Mouse (Mus musculus) cerebellum, adult 9-10 months (tissue): ENCODE results near the gene Spag8.
A peak's percentile ranks its signal among the peaks of the same experiment; 100 is the strongest.

Experiments
- DNase-seq: peaks from one replicate; pipeline ENCODE4 v3.0.0; 2022

Gene Spag8

DNA sequence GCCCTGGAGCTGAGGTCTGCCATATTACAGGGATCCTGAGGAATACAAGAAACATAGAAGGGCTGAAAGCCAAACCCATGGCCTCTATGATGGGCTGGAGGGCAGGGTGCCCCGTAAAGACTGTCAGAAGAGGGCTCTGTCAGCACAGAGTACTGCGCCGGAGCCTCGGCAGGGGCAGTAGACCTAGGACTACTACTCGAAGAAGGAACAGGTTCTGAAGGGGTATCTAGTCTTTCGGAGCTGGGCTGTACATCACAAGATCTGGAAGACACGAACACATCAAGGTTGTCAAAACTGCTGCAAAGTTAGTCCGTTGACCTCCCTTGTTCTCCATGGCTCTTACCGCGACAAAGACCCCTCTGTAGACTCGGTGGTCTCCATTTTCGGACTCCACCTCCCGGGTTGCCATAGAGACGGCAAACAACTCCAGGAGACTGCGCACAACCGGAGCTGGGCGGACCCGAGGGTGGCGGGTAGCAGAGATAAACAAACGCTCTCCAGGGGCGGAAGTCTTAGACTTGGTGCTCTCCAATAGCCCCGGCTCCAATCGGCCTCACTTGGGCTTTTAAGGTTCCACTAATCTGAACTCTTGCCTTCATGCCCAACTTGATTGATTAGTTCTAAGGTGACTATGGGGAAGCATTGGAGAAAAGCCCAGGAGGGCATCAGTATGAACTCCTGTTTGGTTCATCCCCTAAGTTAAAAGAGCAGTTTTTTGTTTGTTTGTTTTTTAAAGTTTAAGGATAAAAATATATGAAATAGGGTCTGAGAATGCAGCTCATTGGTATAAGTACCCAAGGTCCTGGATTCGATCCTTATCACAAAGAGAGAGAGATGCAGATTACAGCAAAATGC lies at the start of gene Spag8:
Gene Spag8 (minus strand): TSS at position 434 of the 855 bp plus-strand sequence.
- peak; percentile 22 for DNase-seq

DNA sequence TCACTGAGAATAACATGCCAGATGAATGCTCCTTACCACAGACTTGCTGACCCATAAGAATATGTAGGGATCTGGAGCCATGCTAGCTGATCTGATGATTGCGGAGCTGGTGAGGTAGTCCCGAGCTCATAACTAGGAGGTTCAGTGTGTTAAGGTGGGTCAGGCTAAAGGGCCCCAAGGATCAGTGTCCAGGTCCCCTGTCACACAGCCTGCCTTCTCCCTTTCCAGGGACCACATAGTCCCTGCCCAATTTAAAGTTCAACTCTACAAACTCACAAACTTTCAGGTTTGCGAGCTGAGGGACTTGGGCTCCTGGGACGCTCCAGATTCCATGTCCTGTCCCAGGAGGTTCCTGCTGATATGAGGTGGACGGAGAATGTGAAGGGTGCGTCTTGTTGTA lies 47.3 kb upstream of the Spag8 start, which contains the start of gene Olfr70:
Gene Olfr70 (minus strand): TSS at position 101 of the 400 bp plus-strand sequence.
- no peak for DNase-seq

DNA sequence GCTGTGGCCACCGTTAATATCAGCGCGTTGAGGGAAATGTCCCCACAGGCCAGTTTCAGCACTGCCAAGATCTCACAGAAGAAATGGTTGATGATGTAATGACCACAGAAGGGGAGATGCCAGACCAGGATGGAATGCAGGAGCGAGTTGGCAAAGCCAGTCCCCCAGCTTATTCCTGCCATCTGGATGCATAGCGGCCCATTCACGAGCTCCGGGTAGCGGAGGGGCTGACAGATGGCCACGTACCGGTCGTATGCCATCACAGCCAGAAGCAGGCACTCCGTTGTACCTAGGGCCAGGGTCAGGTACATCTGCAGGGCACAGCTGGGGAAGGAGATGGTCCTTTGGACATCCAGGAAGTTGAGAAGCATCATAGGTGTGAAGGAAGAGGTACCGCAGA lies 43.2 kb upstream of the Spag8 start:
- DNase-seq = peak; percentile 66

DNA sequence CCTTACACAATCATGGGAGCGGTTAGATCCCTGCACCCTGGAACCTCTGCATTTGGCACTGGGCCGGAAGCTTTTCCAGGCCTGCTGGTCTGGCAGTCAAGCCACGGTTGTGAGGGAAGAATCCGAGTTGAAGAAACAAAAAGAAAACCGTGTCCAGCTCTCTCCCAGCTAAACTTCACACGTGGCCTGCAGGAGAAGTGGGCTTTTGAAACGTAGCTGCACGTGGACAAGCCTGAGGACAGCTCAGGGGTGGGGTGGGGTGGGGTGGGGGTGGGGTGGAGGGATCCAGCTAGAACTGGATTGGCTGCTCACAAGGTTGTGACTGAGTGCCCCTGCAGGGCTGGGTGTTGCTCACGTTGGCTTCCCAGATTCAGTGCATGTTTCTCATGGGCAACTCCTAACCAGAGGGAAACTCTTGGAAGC lies 41.9 kb upstream of the Spag8 start:
- DNase-seq = no peak

DNA sequence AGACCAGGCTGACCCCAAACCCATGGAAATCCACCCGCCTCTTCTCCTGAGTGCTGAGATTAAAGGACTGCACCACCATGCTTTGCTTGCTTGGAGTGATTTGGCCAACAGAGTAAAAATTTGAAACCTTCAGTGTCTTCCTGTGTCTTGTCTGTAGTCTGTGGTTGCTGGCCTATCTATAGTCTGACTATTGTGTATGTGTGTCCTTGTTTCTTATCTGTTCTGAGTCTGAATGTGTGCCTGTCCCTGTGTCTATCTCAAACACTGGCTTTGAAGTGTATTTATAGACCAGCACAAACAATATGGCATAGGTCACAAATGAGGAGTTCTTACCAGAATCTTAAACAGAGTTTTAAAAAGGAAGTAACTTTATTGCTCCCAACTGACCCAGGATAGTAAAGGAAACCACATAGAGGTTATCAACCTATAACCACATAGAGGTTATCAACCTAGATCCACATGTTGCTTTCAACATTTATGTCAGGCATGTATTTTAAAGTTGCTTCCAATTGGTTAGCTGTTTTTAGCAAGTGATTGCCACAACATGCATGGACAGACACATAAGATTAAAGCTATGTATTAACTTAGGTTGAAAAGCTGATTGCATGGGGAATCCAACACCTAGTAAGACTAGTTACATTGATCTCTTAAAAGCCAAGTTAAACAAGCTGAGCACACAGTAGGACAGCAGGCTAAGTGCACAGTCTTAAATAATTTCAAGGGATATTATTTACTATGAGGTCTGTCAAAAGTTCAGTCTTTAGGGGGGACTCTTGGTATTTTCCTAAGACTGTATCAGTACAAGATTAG lies 41.2 kb upstream of the Spag8 start:
- DNase-seq = no peak

DNA sequence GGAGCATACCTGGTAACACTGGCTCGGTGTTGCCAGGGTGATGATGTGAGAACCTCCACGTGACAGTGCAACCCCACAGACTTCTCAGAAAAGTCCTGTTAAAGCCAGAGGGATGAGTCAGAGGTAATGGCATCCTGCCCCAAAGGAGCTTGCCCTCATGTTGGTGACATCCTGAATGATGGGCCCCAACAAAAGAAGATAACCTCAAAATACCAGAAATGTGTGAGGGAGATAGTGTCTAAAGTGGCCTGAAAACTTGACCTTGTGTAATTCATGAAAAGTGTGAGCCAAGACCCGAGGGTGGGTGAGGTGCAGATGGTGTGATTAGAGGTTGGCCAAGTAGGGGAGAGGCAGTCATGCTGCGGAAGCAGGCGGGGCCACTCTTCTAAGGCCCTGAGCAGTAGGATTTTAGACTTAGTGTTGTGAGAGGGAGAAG lies 40.4 kb upstream of the Spag8 start:
- no peak for DNase-seq

DNA sequence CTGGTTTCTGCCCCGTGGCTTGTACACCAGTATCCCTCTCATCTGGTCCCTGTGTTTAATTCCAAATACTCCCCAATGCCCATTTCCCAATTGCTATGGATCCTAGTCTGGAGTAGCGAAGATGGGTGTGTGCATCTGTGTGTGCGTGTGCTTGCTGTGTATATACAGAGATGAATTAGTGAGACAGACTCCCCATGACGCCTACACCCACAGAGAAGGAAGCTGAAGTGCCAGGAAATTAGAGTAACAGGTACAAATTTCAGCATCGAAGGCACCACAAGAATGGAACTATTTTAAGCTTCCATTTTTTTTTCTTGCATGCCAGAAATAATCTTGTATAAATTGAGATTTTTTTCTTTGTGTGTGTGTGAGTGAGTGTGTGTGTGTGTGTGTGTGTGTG lies 37.6 kb upstream of the Spag8 start:
- no peak for DNase-seq

DNA sequence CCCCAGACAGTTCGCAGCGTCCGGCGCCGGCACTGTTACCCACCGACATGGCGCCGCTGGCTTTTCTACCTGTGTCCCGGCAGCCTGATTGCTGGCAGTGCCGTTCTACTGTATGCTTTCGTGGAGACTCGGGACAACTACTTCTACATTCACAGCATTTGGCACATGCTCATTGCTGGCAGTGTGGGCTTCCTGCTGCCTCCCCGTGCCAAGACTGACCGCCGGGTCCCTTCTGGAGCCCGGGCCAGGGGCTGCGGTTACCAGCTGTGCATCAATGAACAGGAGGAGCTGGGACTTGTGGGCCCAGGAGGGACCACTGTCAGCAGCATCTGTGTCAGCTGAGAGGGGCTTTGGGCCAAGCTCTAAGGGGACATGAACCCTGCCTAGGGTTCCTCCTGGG lies 36.6 kb upstream of the Spag8 start:
- DNase-seq = no peak

DNA sequence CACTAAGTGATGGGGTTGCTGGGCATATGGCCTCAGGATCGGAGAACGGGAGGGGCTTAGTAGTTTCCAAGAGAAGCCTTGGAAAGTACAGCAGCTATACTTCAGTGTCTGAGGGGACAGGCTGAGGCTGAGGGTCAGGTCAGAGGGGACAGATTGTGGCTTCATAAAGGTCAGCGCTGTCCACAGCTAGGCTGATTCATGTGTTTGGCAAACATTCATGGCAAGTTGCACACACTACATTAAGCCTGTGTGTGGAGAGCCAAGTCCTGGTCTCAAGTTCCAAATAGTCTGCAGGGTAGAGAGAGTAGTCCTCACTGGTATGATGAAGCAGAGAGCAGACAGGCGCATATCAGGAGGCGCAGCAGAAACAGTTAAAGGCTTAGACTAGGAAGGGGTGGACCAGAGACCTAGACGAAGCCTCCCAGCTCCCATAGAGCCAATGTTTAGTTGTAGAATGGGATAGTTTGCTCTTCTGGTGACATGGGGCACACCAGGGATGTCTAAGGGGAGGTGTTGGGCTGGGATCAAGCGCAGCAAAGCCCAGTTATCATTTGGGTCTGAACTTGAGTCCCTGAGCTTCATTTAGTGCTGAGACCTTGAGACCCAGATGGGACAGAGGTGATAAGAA lies 26.1 kb upstream of the Spag8 start:
- DNase-seq = no peak

DNA sequence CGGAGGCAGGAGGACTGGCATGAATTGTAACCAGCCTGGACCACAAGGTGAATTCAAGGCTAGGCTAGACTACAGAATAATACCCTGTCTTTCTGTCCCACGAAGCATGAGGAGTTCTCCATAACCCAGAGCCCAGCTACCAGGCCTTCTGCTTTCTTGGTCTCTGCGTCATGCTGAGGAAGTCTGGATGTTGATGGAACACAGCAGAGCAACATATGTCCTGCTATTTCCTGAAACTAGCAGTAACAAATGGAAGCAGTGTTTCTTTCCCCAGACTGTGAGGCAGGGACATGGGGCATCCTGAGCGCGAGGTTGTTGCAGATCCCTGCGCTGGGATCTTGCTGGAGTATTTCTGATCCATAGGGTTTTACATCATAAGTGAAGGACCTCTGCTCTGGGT lies 25.1 kb upstream of the Spag8 start:
- DNase-seq = no peak

DNA sequence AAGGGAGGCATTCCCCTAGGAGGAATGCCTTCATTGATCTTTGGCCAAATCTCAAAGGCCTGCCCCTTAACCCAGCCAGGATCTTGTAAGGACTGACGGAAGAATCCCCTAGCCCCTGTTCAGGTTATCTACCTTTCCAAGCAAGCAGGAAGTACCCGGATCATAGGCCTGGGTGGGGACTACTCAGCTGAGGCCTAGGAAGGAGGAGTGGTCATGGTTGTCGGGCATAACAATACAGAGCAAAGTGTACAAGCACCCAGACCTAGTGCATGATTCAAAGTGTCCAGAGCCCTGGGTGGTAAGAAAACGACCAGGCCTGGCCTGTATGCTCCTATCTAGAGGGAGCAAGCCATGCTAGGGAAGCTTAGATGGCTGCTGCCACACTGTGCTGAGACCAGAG lies 22.2 kb upstream of the Spag8 start:
- no peak for DNase-seq

DNA sequence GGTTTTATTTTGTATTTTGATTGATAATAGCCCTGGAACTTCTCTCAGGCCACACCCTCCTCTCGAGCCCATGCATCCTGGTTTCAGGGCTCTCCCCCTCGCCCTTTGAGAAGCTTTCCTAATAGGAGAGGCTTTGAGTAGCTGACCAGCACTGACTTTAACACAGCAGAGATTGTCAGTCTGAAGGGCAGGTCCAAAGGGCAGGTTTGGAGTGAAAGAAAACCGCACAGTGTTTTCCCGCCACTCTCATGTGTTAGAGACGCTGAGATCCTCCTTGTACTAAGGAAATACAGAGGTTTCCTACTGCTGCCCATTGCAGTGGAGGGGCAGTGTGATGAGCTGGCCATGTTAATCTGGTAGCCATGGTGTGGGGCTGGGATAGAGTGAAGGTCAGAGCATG lies 21.6 kb upstream of the Spag8 start:
- DNase-seq = no peak

DNA sequence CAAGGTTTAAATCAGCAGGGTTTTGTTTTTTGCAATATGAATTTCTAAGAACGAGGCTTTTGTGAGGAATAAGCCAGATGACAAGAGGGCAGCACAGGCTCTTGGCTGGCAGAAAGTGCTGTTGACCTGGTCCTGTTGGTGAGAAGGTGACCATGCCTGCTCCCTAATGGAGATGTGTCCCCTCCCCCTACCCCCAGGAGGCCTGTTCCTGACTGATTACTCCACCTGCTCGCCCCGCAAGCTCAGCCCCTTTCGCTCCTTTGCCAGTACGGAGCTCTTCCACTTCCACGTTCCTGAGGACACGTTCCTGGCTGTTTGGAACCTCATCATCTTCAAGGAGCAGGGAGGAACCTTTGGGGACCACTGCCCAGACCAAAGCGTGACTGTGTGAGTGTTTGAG lies 20.3 kb upstream of the Spag8 start:
- DNase-seq = no peak

DNA sequence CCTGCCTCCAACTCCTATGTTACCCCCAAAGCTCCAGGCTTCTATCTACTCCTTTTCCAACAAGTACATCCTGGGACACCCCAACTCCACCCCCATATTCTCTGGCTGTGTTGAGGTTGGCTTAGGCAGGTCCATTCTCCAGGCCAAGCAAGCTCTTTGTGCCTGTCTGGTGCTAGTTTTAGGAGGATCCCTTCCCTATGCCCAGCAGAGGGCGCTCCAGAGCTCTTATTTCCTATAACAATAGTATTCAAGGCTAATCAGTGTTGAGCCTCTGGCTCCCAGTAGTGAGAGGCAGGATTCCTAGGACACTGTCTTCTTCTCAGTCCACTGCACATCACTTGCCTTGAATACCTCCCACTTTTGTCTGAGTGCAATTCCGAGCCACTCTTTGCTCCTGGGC lies 18.7 kb upstream of the Spag8 start:
- peak; percentile 93 for DNase-seq

DNA sequence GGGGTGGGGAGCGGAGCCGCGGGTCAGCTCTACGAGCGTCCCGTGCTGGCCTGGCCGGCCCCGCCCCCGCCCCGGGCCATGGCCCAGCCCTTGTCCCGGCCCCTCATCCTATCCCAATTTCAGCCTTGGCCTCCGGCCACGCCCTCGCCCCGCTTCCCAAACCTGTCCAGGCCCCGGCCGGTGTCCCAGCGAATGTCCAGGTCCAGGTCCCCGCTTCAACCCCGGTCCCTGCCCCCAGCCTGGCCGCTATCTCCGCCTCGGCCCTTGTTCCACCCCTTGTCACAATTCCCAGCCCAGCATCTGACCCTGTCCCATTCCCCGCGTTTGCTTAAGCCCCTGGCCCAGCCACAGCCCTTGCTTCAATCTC lies 16.0 kb upstream of the Spag8 start:
- peak; percentile 81 for DNase-seq

DNA sequence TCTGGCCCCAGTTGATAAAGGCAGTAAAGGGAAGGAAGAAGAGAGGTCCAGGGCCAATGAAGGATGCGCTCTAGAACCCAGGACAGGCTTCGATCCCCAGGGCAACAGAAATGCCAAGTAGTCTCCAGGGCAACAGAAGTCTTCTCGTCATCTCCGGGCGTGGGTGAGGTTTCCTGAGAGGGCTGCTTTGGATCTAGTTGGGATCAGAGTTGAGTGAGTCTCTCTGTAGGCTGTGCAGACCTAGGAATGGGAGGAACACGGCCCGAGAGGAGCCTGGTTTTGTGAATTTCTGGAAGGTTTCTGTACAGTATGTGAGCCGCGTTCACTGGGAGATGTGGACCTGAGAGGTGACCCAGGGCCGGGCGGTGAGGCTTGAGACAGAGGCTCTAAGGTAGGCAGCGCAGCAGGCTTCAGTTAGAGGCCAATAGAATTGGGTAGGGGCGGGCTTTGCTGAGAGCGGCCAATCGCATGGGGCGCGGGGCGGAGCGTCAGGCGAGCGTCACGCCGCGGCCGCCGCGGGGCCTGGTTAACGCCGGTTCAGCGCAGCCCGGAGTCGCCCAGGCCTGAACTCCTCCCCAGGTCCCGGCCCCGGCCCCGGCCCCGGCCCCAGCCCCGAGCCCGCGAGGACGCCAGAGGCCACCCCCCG lies 15.5 kb upstream of the Spag8 start, which contains the start of the genes Tmem8b and Fam221b:
Gene Tmem8b (plus strand): TSS at position 190 of the 646 bp plus-strand sequence.
Gene Fam221b (minus strand): TSS at position 364 of the 646 bp plus-strand sequence.
- peak; percentile 93 for DNase-seq

DNA sequence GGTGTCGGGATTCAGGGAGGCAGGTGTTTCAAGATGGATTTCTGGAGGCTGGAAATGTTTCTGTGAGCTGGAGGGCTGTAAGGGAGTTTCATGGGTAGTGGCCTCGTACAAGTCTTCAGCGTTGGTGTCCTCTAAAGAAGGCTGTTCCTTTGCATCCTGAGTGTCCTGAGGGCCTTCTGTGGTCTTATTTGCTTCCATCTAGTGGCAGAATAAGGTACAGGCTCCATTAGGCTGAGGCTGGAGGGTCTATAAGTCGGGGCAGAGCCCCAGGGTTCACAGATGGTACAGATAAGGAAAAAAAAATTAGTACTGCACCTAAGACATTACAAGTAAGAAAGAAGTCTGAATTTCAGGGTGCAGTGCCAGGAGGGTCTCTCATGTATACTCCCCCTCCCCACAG lies 13.0 kb upstream of the Spag8 start:
- peak; percentile 55 for DNase-seq

DNA sequence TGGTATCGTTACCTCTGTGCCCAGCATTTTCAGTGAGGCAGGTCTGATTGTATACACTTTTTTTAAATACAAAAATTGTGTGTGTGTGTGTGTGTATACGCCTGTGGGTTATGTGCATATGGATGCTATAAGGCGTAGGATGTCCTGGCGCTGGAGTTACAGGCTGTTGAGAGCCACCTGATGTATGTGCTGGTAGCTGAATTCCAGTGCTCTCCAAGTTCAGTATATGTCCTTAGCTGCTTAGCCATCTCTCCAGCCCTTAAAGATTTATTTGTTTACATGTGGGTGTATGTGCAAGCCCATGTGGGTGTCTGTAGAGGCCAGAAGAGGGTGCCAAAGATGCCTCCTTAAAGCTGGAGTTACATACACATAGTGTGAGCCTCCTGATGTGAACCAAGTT lies 3.8 kb upstream of the Spag8 start:
- DNase-seq = peak; percentile 67

DNA sequence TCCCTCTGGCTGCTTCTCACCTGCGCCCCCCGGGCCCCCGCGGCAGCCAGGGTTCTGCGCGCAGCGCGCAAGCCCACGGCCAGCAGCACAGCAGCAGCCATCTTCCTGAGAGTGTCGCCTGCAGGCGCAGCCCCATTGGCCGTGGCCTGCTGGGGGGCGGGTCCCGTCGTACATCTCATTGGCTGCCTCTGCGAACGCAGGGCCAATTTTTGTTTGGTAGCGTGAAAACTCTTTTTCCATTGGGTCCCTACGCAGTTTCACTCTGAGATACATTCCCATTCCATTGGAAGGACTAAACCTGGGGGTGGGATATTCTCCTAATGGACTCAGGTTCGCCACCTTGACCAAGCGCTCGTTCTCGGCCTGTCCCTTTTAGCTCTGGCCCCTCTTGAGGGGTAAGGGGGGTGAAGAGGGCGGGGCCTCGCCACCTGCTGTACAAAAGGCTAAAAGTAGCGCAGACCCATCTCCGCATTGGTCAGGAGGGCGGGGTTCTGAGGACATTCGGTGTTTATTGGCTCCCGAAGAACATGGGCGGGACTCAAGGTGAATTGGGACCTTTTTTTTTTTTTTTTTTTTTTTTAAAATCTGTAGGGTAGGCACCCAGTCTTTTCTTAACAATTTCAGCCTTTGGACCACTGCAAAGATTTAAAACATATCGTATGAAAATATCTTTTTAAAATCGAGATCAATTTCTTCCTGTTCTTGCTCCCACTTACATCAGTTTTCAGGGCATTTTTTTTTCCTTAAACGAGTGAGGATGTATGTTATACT lies 3.1 kb upstream of the Spag8 start, which contains the start of gene Hint2:
Gene Hint2 (minus strand): TSS at position 128 of the 771 bp plus-strand sequence.
- peak; percentile 100 for DNase-seq

DNA sequence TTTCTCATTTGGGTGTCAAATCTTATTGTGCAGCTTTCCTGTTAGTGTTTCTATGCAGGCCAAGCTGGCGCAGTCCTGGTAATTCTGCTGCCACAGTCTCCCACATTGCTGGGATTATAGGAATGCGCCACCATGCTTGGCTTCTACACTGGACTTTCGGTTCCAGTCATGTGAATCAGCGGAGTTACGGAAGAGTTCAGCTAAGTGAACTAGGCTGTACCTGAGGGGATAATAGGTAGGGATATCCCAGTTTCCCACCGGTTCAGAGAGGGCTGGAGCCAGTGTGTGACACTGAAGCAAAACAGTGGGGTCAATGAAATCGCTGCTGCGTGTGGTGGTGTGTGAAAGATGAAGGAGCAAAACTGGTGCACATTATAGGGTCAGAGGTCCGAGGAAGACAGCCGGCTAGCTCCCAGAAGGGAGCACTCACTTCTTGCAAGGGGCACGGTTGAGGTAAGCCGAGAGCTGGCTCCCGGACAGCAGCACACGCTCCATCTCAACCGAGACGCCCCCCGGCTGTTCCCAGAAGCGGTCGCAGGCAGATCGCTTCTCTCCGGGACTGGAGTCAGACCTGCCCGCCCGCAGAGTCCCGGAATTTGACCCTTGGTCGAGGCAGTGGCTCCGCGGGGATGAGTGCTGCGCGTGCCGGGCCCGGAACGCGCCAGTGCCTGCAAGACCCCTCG lies 2.4 kb upstream of the Spag8 start:
- no peak for DNase-seq

DNA sequence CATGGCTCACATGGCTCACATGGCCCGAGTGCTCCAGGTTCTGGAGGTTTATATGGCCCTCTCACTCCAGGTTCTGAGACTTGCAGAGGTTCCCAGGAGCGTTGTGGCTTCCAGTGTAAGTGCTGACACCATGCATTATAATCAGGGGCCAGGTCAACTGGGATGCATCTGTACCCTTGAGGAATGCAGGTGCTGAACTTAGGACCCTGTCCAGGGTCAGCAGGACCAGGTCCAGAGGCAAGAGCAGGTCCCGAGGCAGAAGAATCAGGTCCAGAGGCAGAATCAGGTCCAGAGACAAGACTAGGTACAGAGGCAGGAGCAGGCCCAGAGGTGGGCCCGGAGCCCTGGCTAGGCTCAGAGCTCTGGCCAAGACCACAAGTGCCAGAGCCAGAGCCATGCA lies 668 bp downstream of the Spag8 start:
- DNase-seq = peak; percentile 20
